Mouse (Mus musculus) spleen, adult 2 months (tissue): ENCODE measurements at regions not wholly inside any gene's neighbourhood (a gene's known extent, or its start where the extent isn't known, plus 50 kb on each side); places are given as distances from the start of the nearest gene placed in this dataset.

Source experiments
- CTCF ChIP-seq: fragments of 200-500 bp; IDR thresholded peaks from 2 replicates; pipeline ENCODE4 v1.5.1; 2011; ENCODE audit warnings: mild to moderate bottlenecking, inconsistent platforms; ENCODE audit not compliant: insufficient read depth, insufficient read length, insufficient replicate concordance; ENCODE audit errors: extremely low read depth
- POLR2A ChIP-seq: fragments of 200-500 bp; IDR thresholded peaks from 2 replicates; pipeline ENCODE4 v1.6.1; 2011; ENCODE audit warnings: low read depth, low read length, inconsistent platforms

GRCm38 (mm10) chr1:83915454-83915853 lies 448.5 kb downstream of the Pid1 start:
- TF ChIP-seq POLR2A (no peak), CTCF (no peak)
